Mouse (Mus musculus) A20 (cell line): ENCODE measurements around the gene Olfr1202.

ENCODE experiments used
- DNase-seq: peaks from one replicate; pipeline ENCODE4 v3.0.0-alpha.2; 2011; ENCODE audit warnings: low read depth, low spot score

Olfr1202 gene

DNA sequence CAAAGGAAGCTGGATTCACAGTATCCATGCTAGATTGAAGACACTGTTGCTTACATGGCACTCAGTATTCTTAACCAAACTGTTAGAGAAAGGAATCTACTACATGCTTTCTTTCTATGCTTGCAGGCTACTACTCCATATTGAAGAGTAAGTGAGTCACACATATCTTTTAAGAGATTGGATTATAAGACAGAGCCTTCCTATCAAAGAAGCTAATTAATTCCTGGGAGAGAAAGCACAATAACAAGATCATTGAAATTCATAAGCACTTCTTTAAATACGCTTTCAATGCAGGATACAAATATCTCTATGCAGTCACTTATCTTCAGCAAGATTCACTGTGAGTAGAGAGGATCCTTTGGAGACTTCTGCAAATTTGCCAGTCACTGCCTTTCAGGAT is at the start of gene Olfr1202:
Olfr1202 (plus strand) TSS at position 301 of the 400 bp plus-strand sequence.
- no peak for DNase-seq

GRCm38 (mm10) chr2:88770388-88770787 is 43.9 kb upstream of the Olfr1202 start, which contains the start of gene Olfr1200:
TSS of gene Olfr1200 (minus strand) at chr2:88770488.
- DNase-seq, result no peak

DNA sequence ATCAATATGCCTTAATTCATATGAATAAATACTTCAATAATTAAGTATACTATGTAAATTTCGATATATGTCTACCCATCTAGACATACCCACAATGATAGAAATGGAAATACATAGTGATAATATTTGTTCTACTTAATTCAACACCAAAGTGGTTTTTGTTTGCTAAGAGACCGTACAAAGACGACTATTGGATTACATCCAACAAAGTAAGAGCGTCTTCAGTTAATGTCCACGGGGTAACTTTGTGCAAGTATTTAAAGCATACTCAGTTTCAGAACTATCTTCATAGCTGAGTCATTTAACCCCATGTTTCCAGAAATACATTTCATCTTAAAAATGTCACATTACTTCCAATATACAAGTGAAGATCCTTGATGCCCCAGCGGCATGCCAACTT is 21.6 kb upstream of the Olfr1202 start, which contains the start of gene Olfr1201:
Olfr1201 (plus strand) TSS at position 301 of the 400 bp plus-strand sequence.
- DNase-seq, result no peak

DNA sequence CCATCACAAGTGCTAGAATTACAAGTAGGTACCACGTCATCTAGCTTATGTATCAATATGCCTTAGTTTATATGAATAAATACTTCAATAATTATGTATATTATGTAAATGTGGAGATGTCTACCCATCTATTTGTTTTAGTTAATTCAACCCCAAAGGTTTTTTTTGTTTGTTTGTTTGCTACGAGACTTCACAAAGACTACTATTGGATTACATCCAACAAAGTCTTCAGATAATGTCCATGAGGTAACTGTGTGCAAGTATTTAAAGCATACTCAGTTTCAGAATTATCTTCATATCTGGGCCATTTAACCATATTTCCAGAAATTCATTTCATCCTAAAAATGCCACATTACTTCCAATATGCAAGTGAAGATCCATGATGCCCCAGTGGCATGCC is 15.1 kb downstream of the Olfr1202 start, which contains the start of gene Olfr1205:
Olfr1205 (plus strand) TSS at position 301 of the 400 bp plus-strand sequence.
- DNase-seq, result no peak

DNA sequence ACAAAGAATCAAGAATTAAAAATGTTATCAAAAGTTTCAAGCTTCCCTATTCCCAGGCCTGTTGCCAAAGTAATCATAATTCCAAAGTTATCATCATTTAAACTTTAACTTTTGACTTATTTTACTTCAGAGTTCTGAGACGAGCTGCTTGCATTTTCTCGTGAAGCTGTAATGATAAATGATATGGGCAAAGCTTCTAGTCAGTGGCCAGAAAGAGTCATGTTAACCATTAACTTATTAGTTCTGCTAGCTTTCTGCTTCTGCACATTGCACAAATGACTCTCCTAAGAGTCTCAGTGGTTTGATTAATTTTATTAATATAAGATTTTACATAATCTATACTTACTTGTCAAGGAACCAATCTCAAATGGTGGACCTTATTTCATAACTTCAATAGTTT is 24.2 kb downstream of the Olfr1202 start:
- DNase-seq, result no peak

DNA sequence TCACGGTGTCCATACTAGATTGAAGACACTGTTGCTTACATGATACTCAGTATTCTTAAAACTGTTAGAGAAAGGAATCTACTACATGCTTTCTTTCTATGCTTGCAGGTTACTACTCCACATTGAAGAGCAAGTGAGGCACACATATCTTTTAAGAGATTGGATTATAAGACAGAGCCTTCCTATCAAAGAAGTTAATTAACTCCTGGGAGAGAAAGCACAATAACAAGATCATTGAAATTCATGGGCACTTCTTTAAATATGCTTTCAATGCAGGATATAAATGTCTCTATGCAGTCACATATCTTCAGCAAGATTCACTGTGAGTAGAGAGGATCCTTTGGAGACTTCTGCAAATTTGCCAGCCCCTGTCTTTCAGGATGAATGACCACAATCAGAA is 34.7 kb downstream of the Olfr1202 start, which contains the start of gene Olfr1204:
Olfr1204 (plus strand) TSS at position 301 of the 400 bp plus-strand sequence.
- no peak for DNase-seq

DNA sequence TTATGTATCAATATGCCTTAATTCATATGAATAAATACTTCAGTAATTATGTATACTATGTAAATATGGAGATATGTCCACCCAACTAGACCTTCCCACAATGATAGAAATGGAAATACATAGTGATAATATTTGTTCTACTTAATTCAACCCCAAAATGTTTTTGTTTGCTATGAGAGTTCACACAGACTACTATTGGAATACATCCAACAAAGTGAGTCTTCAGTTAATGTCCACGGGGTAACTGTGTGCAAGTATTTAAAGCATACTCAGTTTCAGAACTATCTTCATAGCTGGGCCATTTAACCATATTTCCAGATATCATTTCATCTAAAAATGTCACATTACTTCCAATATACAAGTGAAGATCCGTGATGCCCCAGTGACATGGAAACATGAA is 48.6 kb downstream of the Olfr1202 start, which contains the start of gene Olfr1206:
Olfr1206 (plus strand) TSS at position 301 of the 400 bp plus-strand sequence.
- no peak for DNase-seq
